Mouse (Mus musculus): ENCODE measurements at regions not wholly inside any gene's neighbourhood (a gene's known extent, or its start where the extent isn't known, plus 50 kb on each side); places are given as distances from the start of the nearest gene placed in this dataset.

DNA sequence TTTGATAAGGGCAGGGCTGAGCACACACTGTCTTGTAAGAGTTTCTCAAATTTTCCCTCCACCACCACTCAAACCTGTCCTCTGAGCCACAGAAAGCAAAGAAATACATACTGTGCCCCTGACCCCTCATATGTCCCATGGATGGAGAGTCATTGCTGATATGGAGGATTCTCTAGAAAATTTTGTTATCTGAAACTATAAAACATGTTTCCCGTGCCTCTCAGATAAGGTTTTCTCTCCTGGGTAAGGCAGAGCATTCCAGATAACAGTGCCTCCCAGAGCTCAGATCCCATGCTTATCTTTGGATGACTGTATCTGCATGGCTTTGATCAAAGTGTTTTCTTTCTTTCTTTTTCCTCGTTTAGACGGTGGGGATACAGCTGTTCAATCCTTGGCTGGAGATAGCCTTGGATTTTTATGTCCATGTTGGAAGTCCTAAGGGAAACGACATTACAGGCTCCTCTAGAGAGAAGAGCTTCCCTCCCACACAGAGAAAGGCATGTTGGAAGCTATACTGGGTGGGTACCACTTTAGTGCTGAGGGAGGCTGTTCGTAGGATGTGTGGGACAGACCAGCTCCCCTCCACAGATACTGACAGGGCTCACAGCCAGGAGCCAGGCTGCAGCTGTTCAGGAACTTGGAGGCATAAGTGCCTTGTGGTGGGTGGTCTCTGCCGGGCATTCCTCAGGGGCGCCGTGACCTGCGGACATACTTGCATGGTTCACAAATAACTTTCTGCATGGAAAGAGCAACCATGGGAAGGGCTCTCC is 87.1 kb downstream of the Eif4e start:
- TF ChIP-seq CTCF (IDR thresholded peaks at IDR 0.05; ENCODE audit: control insufficient read depth, insufficient read depth, insufficient read length) (no peak), USF1 (IDR thresholded peaks at IDR 0.05; ENCODE audit: low read depth) (no peak), MYOG (IDR thresholded peaks at IDR 0.05; ENCODE audit: control insufficient read depth, extremely low read depth, insufficient read length) (no peak)

Data from C2C12 (cell line).